Mouse (Mus musculus): Measurements from ENCODE around the gene Foxb1. TPM values are rescaled to one million over a fixed set of nuclear protein-coding genes. Genes with fewer than 3 reads are reported as not detected.

The Foxb1 gene
- total RNA-seq, 2 experiments from 2014 or later, result not detected

DNA sequence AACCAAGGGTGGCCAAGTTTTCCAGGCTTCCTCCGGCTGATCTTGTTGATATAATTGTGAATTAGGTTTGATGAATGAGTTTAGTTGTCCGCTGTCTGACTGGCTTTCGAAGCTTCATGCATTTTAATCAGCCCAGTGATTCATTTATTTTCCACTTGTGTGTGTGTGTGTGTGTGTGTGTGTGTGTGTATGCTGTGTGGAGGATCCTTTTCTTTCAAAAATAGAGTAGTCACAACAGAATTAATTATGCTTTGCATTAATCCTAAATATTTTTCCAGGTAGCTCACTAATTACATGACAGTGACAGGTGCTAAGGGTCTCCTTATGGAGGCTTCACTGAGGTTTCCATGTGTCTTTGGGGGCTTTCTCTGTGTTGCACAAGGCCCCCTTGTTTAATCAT is 4.3 kb downstream of the Foxb1 start:
- no peak for DNase-seq

DNA sequence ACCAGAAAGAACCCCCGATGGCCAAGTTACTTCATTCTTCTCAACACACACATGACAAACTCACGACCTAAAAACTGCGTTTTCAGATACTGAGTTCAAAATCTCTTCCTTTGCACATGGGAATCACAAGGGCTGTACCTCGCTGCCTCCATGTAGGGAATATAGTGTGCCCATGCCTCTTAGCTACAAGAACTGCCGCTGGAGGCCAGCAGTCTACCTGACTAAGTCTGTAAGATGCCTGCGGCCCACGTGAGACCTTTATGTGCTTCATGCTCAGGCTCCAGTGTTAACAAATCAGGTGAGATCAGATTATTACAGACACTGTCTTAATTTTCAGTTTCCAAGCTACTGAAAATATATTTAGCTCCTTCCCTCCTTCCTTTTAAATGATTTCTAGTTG is 4.7 kb downstream of the Foxb1 start:
- DNase-seq, result no peak

DNA sequence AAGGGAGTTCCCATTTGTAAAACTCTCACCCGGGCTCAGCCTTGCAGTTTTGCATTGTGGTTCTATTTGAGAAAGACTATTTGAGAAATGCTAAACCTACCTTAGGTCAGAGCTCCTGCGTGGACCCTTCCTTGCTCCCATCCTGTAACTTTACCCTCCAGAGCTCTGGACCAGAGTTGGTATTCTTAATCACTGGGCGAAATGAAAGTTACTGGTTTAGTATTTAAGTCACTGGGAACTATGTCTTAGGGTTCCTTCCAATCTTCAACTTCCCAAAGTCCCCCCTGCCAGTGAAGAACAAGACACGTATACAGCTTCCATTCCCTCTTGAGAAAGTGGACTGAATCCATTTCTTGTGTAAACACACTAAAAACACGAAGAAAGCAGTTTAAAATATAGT is 5.6 kb downstream of the Foxb1 start:
- DNase-seq, result no peak

DNA sequence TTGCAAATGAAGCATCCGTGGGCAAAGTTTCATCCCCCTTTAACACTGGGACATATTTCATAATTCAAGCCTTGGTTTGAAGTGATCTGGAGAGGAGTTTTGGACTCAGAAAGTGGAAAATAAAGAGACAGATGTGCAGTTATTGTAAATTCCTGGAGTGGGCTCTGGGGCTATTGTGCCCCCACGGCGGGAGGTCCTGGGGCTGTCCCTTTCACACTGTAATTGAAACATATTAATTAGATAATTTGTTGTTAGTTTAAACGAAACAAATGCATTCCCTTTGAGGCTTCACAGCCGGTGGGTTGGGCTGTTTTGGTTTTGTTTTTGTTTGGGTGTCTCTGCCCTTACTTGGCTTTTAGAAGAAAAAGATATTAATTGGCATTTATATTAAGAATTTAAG is 6.0 kb downstream of the Foxb1 start:
- no peak for DNase-seq

DNA sequence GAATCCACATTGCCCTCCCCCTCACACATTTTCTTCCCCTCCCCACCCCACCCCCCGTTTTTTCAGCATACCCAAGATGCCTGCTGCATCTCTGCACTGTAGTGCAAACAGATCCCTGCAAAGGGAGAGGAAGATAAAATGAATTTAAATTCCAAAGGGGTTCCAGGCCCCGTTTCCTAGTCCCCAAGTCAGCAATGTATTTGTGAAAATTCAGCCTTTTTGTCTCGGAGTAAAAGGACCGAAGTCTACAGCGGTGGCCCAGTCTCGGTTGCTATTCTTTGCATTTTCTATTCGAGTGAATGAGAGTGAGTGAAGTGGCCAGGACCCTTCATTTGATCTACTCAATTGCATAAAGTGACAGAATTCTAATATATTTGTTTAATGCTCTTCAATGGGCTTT is 6.4 kb downstream of the Foxb1 start:
- no peak for DNase-seq

DNA sequence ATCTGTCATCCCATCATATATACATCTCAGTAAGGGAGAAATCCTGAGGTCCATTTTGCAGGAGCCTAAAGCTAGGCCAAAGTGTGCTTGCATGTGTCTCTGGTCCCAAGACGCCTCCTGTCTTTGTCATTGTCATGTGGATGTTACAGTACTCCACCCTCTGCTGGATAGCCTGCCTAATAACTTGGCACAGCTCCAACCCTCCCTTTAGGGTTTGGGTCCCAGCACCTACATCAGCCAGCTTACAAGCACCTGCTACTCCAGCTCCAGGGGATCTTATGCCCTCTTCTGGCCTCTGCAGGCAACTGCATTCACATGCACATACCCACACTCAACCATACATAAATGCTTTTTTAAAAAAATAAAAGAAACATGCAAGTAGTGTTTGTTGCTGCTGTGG is 12.8 kb downstream of the Foxb1 start:
- no peak for DNase-seq

DNA sequence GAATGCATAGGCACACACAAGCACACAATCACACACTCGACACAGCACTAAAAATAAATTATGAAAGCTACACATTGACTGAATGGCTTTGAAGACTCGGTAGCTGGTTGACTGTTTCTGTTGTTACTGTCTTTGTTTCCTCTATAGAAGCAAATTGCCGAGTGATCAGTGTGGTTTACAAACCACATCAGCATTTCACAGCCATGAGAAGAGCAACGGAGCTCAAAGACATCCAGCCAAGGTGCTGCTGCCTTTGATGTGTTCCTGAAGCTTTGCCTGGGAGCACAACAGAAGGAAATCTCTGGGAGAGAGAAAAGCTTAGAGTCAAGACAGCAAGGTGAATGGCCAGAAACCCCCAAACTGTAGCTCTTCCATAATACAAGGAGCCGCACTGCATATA is 32.0 kb downstream of the Foxb1 start:
- no peak for DNase-seq

DNA sequence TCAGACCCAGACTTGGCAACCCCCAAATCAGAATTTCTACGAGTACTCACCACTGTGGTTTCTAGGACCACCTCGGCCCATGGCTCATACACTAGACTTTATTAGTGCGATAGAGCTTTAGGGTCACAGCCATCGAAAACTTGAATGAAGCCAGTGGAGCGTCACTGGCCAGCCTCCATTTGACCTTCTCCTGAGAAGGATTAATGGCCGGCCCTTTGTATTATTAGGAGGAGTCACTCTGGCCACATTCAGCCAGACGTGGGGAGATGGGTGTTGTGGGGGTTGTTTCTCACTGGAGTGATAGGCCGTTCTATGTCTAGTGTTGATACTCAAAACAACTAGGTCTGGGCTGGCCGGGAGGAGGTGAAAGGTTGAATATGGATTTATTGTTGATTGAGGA is 42.3 kb downstream of the Foxb1 start:
- no peak for DNase-seq

DNA sequence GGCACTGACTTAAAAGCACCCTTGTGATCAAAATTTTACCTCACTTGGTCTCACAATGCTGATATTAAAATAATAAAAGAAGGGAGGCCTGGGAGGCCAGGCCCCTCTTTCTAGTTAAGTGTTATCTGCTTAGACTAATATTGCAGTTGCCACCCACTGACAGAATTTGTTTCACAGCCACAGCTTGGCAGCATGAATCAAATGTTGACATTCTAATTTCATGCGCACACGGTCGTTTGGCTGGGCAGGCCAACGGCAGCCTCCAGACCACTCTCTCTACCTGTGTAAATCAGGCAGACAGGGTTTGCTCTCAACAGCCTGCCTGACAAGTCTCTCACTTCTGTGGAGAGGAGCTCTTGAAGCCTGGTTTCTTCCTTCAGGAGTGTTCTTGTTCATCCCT is 44.4 kb downstream of the Foxb1 start:
- DNase-seq, result no peak

DNA sequence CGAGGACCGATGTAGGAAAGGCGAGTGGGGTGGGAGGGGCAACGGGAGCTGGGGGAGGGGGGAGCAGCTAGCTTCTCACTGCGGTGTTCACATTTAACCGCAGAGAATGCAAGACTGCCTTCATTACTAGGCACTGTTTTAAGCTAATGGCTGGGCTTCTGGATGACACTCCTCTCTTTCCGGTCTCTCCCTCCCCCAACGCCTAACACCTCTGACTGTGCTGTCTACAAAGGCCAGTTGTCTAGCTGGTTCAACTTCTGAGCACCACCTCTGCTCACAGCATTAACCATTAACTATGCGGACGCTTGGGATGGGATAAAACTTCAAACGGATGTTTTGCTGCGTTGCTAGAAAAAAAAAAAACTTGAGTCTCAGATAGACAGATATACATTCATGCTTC is 45.3 kb downstream of the Foxb1 start:
- no peak for DNase-seq

DNA sequence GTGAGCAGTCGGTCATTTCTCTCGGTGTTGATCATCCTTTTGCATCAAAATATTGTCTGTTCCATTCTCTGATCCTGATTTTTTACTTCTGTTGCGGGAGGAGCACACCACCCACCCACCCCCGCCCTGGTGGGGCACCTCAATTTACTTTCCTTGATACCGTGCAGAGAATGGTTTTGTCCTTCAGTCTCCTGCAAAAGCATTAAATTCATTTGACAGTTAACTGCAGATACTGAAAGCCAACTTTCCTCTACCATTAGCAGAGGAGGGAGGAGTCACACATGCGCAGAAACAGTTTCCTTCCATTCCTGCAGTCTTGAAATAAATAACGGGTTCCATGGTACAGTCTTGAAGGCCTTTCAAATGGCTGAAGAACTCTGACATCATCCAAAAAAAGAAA is 46.4 kb downstream of the Foxb1 start:
- DNase-seq, result no peak

DNA sequence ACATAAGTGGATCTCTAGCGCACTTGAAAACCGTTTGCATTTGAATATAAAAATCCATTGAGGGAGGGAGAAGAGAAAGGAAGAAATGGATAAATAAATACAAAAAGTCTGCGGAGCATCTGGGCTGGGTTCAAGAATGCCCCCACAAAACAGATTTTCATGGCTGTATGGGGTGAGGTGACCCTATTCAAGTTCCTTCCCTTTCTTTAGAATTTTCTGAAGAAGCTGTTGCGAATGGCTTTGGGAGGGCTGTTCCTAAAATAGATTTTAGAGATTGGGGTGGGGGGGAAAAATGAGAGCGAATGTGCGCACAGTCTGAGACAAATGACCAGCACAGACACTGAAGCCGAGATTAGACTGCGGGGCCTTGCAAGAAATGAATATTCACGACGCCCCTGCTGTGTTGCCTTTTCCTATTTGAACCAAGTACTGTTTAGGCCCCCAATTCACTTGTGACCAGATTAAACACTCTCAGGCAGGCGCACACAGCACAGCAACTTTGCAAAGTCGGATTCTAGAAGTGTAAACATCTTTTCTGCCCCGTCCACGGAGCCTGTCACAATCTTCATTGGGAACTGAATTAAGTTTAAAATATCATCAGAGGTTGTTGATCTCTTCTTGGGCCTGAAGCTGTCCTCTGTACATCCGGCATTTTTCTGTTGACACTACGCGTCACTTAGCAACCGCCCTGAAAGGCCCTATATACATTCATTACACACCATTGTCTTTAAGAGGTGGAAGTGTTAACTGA is 47.0 kb downstream of the Foxb1 start:
- DNase-seq, result no peak

DNA sequence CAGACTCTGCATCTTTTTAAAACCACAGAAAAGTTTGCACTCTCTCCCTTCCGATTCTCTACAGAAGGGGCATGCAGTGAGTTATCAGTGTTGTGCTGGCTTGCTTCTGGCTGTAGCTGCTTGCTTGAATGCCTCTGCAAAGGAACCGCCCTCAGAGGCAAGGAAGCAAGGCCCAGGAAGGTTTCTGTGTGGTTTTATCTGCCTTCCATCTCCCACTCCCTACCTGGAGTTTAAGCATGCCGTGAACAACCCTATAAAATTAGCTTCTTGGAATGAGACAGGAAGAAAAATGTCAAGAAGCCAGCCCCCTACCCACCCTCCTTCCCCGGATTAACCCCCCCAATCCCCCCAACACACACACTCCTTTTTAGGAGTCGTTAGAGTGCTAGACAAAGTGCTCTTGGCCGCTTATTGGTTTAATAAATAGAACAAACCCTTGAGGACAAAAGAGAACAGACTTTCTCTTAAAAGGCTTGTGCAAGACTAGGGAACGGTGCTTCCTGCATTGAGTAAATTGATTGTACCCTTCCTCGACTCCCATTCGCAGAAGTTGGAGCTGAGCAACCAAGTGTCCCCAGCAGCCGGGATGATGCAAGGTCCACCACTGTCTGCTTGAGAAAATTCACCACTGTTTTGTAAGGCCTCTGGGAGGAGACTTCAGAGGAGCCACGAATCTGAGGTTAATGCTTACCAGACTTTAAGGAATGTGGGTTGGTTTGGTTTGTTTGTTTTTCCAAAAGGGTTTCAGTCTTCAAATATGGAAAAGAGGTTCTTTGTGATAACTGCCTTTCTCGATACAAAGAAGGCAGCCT is 47.8 kb downstream of the Foxb1 start:
- no peak for DNase-seq

Other genes starting within 250 kb of the Foxb1 start
- 10 to 100 TPM; 41.2 to 43.4 TPM for gene Bnip2, start 228.5 kb upstream of the Foxb1 start, total RNA-seq (2021)

All from layer of hippocampus, postnatal 36 days (tissue).